Mouse (Mus musculus) cerebellum, postnatal 4 days (tissue): ENCODE measurements around the gene Ankrd2.
"Not testable (repeated sequence)": the region's sequence is repeated elsewhere in the genome, so short reads cannot be mapped to it uniquely, and the experiment has no call there.

Experiments
- DNase-seq, 2 experiments: peaks; one replicate each; pipeline ENCODE4 v3.0.0; 2022; ENCODE audit warnings: low spot score in 2 of 2, mixed read lengths in 1 of 2

Gene Ankrd2

DNA sequence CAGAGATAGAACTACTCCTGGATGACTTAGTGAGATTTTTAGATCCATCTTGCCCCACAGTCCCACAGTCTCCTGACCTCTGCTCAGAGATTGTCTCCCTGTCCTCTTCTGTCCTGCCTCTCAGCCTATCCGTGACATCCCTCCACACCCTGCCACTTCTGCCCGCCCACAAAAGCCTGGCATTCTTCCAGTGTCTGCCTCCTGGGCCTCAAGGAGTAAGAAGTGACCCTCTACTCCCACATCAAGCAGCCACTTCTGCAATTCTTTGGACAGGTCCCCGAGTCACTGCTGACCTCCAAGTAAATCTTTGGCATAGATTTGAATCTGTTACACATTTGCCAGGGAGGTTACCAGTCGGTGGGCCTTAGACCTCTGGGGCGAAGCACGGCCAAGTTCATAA is 18.5 kb downstream of the Ankrd2 start:
- no peak for DNase-seq

DNA sequence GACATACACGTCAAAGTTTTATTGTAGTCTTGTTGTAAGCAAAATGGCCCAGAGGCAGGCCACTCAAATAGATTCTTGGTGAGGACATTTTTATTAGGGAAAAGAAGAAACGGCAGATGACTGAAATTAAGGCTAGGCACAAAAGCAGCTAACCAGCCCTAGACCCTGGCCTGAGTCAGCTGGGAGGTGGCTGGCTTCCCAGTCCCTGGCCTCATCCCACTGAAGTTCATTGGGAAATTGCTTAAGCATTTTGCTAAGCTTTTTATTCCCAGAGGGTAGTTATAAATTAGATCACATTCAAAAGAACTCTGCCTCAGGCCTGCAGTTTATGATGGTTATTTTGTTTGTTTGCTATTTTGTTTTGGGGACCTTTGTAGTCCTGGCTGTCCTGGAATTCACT is 20.1 kb downstream of the Ankrd2 start:
- no peak for DNase-seq

DNA sequence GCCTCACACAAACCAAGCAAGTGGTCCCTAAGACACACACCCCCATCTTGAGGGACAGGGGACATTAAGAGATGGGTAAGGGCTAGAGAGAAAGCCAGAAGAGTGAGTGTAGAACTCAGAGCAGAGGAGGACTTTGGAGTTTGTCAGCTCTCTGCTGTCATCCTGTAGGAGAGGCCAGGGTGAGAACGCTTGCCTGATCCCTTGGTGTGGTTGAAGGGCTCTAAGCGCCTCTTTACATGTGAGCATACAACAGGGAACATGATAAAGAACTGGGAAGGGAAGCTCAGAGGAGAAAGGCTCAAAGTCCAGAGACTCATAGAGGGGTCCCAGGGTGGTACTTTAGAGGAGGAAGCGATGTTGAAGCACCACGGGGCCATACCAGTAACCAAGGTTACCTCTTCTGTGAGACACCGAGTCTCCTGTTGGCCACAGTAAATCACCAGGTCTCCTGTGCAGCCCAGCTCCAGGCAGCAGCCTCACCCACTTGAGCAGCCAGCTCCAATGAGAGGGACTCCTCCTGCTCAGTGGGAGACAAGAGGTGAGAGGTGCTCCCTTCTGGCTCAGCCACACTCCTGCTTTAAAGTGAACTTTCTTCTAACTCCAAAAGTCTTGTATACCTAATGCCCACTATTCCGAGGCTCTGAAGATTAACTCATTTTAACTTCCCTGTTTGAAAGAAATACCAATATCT is 21.1 kb downstream of the Ankrd2 start:
- no peak for DNase-seq

DNA sequence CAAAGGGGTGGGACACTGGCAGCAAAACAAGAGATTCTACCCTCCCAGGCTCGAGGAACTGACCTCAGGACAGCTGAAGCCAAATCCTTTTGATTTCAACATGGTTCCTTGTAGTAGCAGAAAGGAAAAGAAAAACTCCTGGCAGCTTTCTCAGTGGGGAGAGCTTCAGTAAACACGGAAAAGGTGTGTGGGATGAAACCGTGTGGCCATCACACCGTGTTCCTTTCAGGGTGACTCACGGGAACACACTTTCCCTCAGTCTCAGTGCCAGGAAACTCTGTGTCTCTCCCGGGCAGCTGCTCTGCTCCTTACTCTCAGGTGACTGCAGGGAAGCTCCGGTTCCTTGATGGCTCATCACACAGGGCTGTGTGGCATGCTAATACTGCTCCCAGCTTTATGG is 22.6 kb downstream of the Ankrd2 start:
- no peak for DNase-seq

DNA sequence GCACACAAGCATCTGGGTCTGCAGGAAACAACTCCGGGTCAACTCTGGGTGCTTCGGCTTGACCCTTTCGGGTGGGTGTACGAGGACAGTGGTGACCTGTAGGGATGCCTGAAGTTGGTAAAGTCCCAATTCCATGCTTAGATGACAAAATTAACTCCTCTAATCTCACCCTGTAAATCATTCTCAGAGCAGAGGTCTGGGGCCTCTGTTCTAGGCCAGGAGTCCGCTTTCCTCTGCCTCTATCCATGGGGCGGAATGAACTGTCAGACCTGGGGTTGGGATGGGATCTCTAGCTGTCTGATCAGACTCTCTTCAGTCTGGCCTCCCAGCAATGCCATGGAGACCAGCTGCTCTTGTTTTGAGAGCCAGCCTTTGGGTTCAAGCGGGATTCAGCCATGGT is 25.6 kb downstream of the Ankrd2 start:
- DNase-seq: no peak

DNA sequence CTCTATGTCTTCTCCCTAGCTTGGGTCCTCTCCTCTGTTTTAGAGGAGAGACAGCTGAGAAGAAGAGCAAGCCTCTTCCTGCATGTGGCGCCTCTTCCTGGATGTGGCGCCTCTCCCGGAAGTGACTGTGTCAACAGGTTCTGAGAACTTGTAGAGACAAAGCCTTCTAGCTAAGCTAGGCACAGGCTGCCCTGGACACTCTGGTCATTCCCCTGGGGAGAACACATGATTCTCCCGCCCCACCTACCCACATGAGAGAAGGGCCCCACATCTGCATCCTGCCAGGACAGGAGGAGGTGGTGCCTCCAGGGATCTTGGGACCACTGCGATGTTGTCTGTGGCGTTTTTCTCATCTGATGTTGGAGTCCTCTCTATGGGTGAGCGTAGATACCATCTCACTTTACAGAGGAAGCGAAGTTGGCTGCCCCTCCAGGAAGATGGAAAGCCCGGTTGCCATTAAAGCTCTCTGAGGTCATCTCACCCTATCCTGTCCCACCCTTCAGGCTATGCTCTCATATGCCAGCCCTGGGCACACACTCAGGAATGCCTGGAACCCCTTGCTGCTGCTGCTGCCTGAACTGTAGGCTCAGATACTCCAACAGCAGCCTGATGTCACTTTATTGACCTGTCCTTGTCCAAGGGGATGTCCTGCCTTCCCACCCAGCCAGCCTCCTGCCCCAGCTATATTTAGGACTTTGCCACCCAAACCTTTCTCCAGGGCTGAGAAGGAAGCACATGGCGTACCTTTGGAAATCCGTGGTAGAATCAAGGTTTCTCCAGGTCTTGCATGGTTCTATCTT is 32.8 kb downstream of the Ankrd2 start:
- no peak for DNase-seq

DNA sequence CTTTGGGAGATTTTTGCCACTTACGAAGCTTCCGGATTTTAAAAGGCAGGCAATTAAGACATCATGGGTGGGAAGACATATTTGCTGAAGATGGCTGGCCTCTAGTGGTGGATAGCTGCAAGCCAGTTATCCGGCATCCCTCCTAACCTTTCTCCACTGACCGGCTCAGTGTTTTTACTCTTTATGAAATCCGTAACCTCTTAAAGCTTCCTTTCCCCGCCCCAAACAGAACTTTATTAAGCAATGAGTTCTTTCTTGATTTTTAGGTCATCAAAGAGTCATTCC is 33.4 kb downstream of the Ankrd2 start:
- peak in 1 of 2 experiments; percentile 25 for DNase-seq

DNA sequence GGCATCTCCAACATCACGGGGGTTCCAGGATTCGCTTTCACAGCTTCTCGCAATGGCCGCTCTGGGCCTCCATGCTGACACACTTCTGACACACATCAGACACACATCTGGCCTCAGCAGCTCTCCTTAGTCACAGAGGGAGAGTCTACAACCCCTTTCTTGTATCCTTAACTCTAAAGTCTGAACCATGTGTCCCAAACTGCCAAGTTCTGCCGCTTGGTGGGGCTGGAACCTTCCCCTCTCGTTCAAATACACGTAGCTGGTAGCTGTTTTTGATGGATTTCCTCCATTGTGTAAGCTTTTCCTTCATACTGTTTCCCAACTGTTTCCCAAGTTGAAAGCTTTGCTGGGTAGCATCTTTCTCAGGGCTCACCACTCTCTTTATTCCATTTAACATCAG is 35.4 kb downstream of the Ankrd2 start:
- no peak for DNase-seq

DNA sequence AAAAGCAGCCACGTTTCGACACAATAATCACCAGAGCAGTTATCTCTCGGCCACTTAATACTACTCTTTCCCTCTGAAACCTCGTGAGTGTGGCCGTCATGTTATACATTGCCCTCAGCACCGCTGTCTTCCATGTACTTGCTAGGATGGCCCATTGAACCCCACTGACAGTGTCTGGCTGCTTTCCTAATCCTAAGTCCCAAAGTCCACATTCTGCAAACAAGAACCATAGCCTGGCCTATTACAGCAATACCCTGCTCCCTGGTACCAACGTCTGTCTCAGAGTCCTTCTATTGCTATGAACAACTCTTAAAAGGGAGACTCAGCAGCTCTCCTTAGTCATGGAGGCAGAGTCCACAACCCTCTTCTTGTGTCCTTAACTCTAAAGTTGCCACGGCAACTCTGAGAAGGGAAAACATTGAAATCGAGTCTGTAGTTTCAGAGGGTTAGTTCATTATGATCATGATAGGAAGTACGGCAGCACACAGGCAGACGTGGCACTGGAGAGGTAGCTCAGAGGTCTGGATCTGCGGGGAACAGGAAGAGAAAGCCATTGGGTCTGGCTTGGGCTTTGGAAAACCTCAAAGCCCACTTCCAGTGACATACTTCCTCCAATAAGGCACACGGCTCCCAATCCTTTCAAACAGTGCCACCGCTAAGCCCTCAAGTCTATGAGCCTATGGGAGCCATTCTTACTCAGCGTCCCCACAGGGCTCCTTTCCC is 36.2 kb downstream of the Ankrd2 start:
- no peak for DNase-seq

DNA sequence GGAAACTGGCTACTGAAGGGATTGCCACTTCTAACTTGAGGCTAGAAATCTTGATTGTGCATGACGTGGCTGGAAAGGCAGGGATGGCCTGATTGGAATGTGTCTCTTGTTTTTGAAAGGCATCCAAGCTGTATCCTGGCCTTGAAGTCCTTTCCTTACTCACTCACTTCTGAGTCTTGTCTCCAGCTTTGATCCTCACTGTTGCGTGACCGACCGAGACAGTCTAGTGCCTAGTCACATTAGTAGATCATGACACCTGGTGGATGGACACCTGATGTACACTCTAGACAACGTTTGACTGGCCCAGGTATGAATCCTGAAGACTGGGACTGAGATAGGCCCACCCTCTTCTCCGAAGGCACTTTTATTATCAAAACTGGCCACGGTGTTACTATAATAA is 37.0 kb downstream of the Ankrd2 start:
- no peak for DNase-seq

DNA sequence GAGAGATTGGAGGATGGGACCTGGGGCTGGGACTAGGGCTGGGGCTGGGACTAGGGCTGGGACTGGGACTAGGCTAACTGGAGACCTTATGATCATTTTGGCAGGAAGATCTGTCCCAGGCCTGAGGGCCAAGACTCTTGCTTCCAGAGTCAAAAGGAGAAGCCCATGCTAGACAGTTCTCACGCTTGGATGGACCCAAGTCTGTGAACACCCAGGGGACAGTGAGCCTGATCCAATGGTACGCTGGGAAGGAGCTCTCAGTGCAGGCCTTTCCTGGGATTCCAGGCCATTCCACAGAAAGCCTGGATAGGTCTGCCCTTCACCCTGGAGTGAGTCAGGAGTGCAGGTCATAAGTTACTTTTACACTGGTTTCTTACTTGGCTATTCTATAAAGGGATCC is 39.3 kb downstream of the Ankrd2 start:
- no peak for DNase-seq

DNA sequence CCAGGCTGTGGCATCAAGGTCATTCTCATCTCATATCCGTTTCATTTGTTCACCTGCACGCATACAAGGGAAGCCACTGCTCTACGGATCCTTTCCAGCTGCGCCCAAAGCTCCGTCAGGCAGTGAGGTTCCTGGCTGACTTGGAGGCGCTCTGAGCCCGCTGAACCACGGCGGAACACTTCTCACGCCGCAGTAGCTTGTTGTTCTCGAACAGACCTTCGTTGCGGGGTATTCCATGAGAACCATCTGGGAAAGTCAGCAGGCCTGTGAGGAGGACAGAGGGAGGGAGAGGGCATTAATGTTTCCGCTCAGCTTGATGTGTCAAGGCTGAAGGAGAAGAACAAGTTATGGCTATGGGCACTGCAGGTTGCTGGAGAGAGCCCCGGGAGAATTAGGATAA is 40.2 kb downstream of the Ankrd2 start:
- DNase-seq: no peak

DNA sequence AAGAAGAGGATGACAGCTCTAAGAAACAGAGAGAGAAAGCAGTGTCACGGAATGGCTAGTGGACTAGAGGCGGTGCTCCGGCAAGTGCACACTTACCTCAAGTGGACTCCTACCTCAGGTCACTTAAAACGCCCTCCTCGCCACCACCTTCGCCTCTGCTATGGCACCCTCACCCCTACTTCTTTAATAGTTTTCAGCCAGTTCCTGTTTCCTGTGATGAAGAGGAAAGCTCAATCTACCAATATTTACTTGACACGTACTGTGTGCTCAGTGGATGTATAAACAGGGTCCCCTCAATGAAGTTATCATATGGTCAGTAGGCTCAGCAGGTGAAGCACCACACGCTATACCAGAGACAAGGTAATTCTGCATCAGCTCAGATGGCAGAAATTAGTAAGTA is 42.8 kb downstream of the Ankrd2 start:
- no peak for DNase-seq

DNA sequence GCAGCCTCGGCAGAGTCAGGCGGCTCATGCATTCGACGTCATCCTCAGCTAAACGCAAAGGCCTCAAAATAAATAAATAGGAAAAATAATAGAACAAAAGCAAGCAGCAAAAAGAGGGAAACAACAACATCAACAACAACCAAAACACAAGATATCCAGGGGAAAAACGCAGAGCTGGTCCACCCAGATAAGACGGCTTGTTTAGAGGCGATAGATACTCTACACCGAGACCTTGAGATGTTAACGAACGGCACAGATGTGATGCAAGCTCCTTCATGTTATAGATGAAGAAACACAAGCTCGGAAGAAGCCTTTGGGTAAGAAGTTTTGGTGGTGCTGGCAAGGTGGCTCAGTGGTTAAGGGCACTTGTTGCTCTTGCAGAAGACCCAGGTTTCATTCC is 43.2 kb downstream of the Ankrd2 start:
- DNase-seq: no peak

DNA sequence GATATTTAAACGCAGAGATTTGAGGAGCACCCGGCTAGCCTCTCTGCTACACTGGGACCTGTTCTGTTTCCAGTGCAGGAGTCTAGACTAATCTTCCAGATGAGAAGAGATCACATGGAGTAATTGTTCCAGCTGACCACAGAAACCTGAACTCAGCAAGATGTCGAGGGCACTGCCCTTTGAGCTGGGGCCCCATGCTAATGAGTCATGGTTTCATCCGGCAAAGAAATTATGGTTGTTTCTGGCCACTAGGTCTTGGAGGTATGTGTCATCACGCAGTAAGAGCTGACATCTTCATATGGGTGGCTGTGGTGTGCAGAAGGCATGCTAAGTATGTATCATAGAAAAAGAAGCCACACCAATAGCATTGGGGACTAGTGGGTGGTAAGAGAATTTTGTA is 44.1 kb downstream of the Ankrd2 start:
- DNase-seq: no peak

DNA sequence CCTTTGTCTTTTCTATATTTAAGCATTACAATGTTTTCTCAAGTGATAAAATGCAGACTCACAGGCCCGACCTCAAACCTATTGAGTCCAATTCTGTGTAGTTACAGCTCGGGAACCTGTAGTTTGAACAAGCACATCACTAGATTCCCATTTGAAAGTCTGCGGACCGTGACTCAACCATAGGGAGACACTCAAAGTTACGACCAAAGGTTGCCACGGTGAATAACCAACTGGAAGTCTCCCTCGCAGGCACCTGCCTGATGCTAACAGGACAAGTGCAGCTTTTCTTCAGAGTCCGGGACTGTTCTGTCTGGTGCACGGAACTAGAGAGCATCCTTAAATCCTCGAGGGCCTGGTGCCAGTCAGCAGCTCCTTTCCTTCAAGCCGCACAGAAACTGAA is 44.7 kb downstream of the Ankrd2 start:
- no peak for DNase-seq

DNA sequence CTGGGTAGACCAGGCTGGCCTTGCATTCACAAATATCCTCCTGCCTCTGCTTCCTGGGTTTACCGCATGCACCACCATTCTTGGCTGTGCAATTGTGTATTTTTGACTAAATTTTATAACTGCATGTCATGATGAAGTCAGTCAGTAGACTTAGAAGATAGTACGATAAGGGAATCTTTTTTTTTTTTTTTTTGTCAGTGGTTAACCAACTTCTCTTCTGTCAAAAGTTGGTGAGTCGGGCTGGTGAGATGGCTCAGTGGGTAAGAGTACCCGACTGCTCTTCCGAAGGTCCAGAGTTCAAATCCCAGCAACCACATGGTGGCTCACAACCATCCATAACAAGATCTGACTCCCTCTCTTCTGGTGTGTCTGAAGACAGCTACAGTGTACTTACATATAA is 45.8 kb downstream of the Ankrd2 start:
- not testable (repeated sequence) for DNase-seq

DNA sequence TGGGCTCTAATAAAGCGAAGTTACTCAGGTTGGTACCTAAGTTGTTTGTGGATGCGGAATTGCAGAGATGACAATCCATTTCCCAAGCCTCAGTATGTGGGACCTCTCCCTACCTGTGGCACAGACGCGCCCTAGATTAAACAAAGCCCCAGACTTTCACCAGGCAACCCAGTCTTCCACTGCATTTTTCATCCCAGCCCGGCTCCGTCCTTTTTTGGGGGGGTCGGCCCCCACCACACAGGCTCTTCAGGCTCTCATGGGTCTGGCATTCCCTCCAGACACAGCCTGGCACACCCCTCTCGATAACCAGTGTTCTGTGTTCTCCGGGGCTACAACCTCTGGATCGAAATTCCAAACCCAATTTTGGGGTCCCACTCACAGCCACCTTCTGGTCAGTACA is 49.9 kb downstream of the Ankrd2 start:
- DNase-seq: no peak

DNA sequence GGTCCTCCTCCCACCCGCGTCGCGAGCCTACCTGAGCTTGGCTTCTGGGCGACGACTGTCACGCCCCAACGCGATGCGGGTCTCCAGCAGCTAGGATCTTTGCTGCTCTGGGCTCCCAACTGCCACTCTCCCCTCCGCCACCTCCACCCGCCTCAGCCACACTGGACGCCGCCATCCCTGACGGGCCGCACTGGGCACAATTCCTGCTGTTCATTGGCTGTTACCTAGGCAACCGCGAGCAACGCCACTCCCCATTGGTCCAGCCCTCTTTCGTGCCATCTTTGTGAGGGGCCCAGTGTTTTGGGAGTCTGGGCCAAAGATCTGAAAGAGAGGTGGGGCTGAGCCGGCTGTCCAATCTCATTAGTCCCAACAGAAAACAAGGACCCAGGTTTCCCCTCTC is 50.4 kb downstream of the Ankrd2 start, which contains the start of gene Morn4:
Morn4 (minus strand) TSS at position 192 of the 400 bp plus-strand sequence.
- DNase-seq: peak; percentile 87 to 92

DNA sequence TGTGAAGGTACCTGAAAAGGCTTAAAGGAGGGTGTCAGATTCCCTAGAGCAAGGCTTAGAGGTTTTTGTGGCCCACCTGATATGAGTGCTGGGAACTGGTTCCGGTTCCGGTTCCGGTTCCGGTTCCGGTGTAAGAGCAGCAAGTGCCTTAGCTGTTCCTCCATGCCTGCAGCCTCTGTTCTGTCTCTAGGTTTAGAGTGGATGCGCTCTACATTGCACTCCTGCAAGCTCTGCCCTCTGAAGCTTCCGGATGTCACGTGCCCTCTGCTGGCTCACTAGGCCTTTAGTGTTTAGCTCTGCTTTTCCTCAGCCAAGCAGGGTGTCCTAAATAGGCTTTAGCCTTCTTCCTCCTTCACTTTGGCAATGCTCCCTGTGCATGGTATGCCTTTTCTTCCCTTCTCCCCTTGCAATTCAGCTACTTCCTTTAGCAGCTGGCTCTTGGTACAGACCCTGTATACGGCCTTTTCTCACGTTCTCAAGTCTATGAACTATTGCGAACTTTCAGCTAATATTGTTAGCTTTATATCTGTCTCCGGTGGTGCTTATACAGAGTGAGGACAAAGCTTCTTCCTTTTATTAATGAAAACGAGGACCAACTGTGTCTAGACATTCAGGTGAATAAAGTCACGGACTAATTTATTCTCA is 53.4 kb downstream of the Ankrd2 start:
- peak in 1 of 2 experiments; percentile 45 for DNase-seq

DNA sequence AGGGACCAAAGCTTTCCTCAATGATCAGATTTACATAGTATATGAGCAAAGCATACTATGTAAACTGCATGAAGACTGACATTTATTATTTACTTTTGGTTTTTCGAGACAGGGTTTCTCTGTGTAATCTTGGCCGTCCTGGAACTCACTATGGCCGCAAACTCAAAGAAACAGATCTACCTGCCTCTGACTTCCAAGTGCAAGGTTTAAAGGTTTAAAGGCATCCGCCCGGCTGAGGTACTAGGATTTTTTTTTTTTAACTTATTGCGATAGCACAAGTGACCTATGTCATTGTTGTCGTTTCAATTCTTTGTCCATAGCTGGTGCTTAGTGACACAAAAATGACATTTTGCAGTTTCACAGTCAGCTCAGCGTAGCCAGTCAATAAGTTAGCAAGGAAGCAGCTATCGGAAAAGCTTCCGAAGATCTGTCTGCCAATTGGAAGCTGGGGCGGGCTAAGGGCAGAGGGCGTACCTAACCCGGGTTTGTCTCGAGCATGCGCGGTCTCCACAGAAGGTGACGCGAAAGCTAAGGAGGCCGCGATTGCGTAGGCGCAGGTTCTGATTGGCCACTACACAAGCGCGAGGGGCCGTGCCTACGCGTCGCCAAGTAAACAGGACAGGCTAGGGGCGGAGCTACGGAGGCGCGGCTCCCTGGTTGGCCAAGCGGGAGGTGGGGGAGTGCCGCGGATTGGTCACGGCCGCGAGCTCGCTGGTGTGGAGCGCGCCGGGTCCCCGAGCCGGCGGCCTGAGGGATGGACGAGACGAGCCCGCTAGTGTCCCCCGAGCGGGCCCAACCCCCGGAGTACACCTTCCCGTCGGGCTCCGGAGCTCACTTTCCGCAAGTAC is 54.2 kb downstream of the Ankrd2 start, which contains the start of gene Pi4k2a:
Pi4k2a (plus strand) TSS at position 723 of the 848 bp plus-strand sequence.
- DNase-seq: peak; percentile 90 to 96
